In the genomic region with DNA sequence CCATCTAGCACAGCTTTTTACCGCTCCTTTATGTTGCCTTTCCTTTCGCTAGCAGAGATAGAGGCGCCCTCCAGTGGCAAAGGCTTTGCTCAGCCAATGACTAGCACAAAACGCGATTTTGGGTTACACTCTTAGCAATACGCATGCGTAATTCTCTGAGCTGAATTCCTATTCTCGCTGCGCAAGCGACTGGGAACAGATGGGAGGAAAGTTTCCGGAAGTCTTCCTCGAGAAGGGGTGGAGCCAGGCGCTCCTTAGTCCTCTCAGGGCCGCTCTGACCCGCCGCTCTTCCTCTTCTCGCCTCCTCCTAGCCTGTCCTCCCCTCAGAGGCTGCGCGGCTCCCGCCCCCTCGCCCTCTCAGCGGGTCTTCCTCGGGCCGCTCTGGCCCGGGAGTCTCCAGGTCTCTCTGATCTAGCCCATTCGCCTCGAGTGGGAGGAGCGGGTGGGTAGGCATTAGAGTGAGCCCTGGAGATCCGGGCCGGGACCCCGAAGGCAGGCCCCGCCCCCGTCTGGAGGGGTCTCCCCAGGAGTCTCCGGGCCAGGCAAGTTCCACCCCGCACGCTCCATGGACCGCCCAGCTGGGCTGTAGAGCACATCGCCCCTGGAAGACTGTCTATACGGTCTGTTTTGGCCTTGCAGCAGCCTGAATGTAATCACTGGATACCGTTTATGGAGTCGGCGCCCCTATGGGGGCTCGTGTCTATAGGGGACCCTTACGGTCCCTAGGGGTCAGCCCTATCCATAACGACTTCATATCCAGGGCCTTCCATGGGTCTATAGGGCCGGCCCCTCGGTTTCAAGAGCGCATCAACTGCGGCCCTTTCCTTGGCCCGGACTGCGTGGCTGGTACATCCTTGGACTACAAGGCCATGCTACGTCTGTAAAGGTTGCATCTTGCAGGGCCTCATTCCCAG, we compare ENCODE assay signal across 8 mouse cellular contexts. TPM values are rescaled to one million over a fixed set of nuclear protein-coding genes. Genes with fewer than 3 reads are reported as not detected.
DNase-seq lines count a peak whose midpoint lies in the region; ATAC-seq and TF ChIP-seq lines count a peak whose summit lies in the region.

Gene Megf8, plus strand, starts transcription at position 633 of the 914 bp plus-strand sequence.

- no peak for TF ChIP-seq EP300 in MEL (IDR thresholded peaks at IDR 0.05; ENCODE audit: low read depth in 1 of 2, low read length in 2 of 2)

- H3K27ac ChIP-seq in MEL (ENCODE audit: control insufficient read depth, low read depth, low read length) = peak within 1 kb of the TSS; percentile 21
- H3K27ac ChIP-seq in cerebellum, adult 2 months (ENCODE audit: insufficient read depth, low read length) = peak within 1 kb of the TSS; percentile 82
- H3K27ac ChIP-seq in forebrain, postnatal 0 days (ENCODE audit: low read depth, low read length) = peak within 1 kb of the TSS; percentile 83
- peak within 1 kb of the TSS; percentile 89 for H3K27ac ChIP-seq in lung, embryonic 15.5 days

- H3K36me3 ChIP-seq in MEL (ENCODE audit: control insufficient read depth in 1 of 2, insufficient read depth in 2 of 2, low read length in 2 of 2) = peaks cover 0 to 3% of the 10 kb centered on the region in 2 experiments; a peak in 2 of 4 replicates
- no peaks in the 10 kb centered on the region for H3K36me3 ChIP-seq in forebrain, postnatal 0 days (ENCODE audit: insufficient read depth)
- H3K36me3 ChIP-seq in lung, embryonic 15.5 days = no peaks in the 10 kb centered on the region

- TF ChIP-seq CTCF in MEL (IDR thresholded peaks at IDR 0.05 in 2 of 3, conservative IDR thresholded peaks at IDR 0.05 in 1 of 3; ENCODE audit: control insufficient read depth in 1 of 3, insufficient read depth in 1 of 3, low read depth in 2 of 3, low read length in 3 of 3, poor library complexity in 1 of 3, severe bottlenecking in 1 of 3) = peak; percentile 87 to 96 (median 92)
- peak; percentile 78 for TF ChIP-seq CTCF in cerebellum, adult 2 months (IDR thresholded peaks at IDR 0.05; ENCODE audit: borderline replicate concordance, insufficient read depth, low read depth, low read length)
- peak; percentile 96 for TF ChIP-seq CTCF in forebrain, postnatal 0 days (IDR thresholded peaks at IDR 0.05; ENCODE audit: low read depth)

- H3K79me2 ChIP-seq in MEL (ENCODE audit: control insufficient read depth, insufficient read depth, low read length, poor library complexity) = peaks cover 7% of the 10 kb centered on the region

- peak; percentile 96 for ATAC-seq in forebrain, postnatal 0 days
- peak; percentile 99 for ATAC-seq in lung, embryonic 15.5 days (ENCODE audit: borderline replicate concordance, extremely low read depth, low FRiP score, low TSS enrichment)

- TF ChIP-seq RAD21 in MEL (IDR thresholded peaks at IDR 0.05; ENCODE audit: low read depth, low read length) = peak; percentile 93

- H3K27me3 ChIP-seq in MEL (ENCODE audit: control insufficient read depth in 1 of 2, insufficient read depth in 2 of 2, low read length in 2 of 2) = peaks cover 0 to 2% of the 10 kb centered on the region in 2 experiments; a peak in 3 of 4 replicates
- H3K27me3 ChIP-seq in cerebellum, adult 2 months (ENCODE audit: control insufficient read depth, insufficient read depth, low read length) = no peaks in the 10 kb centered on the region
- H3K27me3 ChIP-seq in forebrain, postnatal 0 days (ENCODE audit: insufficient read depth, low read length) = peaks cover 19% of the 10 kb centered on the region
- peaks cover 41% of the 10 kb centered on the region for H3K27me3 ChIP-seq in lung, embryonic 15.5 days

- peak within 1 kb of the TSS; percentile 96 for H3K4me2 ChIP-seq in forebrain, postnatal 0 days (ENCODE audit: low read depth)
- H3K4me2 ChIP-seq in lung, embryonic 15.5 days = peak within 1 kb of the TSS; percentile 95

- peaks cover 0 to 10% of the 10 kb centered on the region in 2 experiments; a peak in 2 of 4 replicates for H3K4me1 ChIP-seq in MEL (ENCODE audit: control insufficient read depth in 1 of 2, insufficient read depth in 2 of 2, low read length in 2 of 2)
- peaks cover 3% of the 10 kb centered on the region; the same call in 1 of the 2 replicates for H3K4me1 ChIP-seq in cerebellum, adult 2 months (ENCODE audit: control insufficient read depth, insufficient read depth, low read length)
- peaks cover 22% of the 10 kb centered on the region for H3K4me1 ChIP-seq in forebrain, postnatal 0 days (ENCODE audit: insufficient read depth)
- H3K4me1 ChIP-seq in lung, embryonic 15.5 days = peaks cover 31% of the 10 kb centered on the region

- under 1% methylated on average over 51 of the region's 52 CpGs for WGBS in cerebellum, adult 2 months
- WGBS in forebrain, postnatal 0 days = 2% methylated on average over 52 of the region's 52 CpGs
- WGBS in lung, embryonic 15.5 days = under 1% methylated on average over 52 of the region's 52 CpGs

- DNase-seq in MEL (ENCODE audit: low read depth, low spot score) = peak; percentile 99
- peak; percentile 97 to 99 for DNase-seq in cerebellum, adult 2 months
- DNase-seq in forebrain, postnatal 0 days = peak; percentile 99
- DNase-seq in heart, postnatal 4 days = peak; percentile 97
- peak; percentile 97 for DNase-seq in layer of hippocampus, adult 8-10 months (ENCODE audit: low spot score in 2 of 2)
- peak; percentile 96 for DNase-seq in ovary, adult 18-20 months (ENCODE audit: low spot score)
- DNase-seq in thymus, postnatal 0 days (ENCODE audit: low spot score) = peak; percentile 91

- H3K9ac ChIP-seq in MEL (ENCODE audit: control insufficient read depth, low read depth, low read length, poor library complexity, severe bottlenecking) = peak within 1 kb of the TSS; percentile 78
- peak within 1 kb of the TSS; percentile 69 for H3K9ac ChIP-seq in forebrain, postnatal 0 days
- peak within 1 kb of the TSS; percentile 53 for H3K9ac ChIP-seq in lung, embryonic 15.5 days

- peak within 1 kb of the TSS; percentile 72 to 88 for H3K4me3 ChIP-seq in MEL (ENCODE audit: control insufficient read depth in 1 of 2, insufficient read depth in 1 of 2, low read depth in 2 of 2, low read length in 2 of 2)
- peak within 1 kb of the TSS; percentile 84 for H3K4me3 ChIP-seq in cerebellum, adult 2 months (replicated peaks; ENCODE audit: insufficient read depth, low read depth, low read length)
- H3K4me3 ChIP-seq in forebrain, postnatal 0 days (ENCODE audit: low read depth, low read length) = peak within 1 kb of the TSS; percentile 63
- peak within 1 kb of the TSS; percentile 62 for H3K4me3 ChIP-seq in lung, embryonic 15.5 days

- no peaks in the 10 kb centered on the region for H3K9me3 ChIP-seq in MEL (replicated peaks; ENCODE audit: insufficient read depth, low read length)
- no peaks in the 10 kb centered on the region for H3K9me3 ChIP-seq in forebrain, postnatal 0 days (ENCODE audit: low read length)
- no peaks in the 10 kb centered on the region for H3K9me3 ChIP-seq in lung, embryonic 15.5 days

- TF ChIP-seq POLR2A in MEL (IDR thresholded peaks at IDR 0.05; ENCODE audit: control insufficient read depth in 1 of 2, insufficient read depth in 1 of 2, low read depth in 1 of 2, low read length in 2 of 2, poor library complexity in 1 of 2) = peak; percentile 53 to 65; a peak in 1 of 4 replicates
- TF ChIP-seq POLR2A in cerebellum, adult 2 months (IDR thresholded peaks at IDR 0.05; ENCODE audit: borderline replicate concordance, insufficient read depth, low read length) = peak; percentile 48; the same call in 1 of the 2 replicates

TF ChIP-seq in MEL, 35 proteins besides CTCF, POLR2A, EP300 and RAD21:
- TF ChIP-seq JUND (IDR thresholded peaks at IDR 0.05; ENCODE audit: low read depth, low read length) = no peak
- TF ChIP-seq MYC (IDR thresholded peaks at IDR 0.05; ENCODE audit: low read depth, low read length) = 0 out of 2 replicates have a peak, but pooled peaks have one; percentile 58
- TF ChIP-seq USF1 (IDR thresholded peaks at IDR 0.05; ENCODE audit: low read depth, low read length) = no peak
- TF ChIP-seq MAFK (IDR thresholded peaks at IDR 0.05; ENCODE audit: borderline replicate concordance, low read depth, low read length) = no peak
- TF ChIP-seq SIN3A (IDR thresholded peaks at IDR 0.05; ENCODE audit: low read length) = peak; percentile 77
- peak; percentile 45; the same call in 1 of the 2 replicates for TF ChIP-seq ZMIZ1 (IDR thresholded peaks at IDR 0.05; ENCODE audit: low read depth, low read length)
- TF ChIP-seq ZNF384 (IDR thresholded peaks at IDR 0.05; ENCODE audit: low read depth, low read length) = no peak
- TF ChIP-seq ELF1 (IDR thresholded peaks at IDR 0.05; ENCODE audit: low read depth, low read length) = peak; percentile 93
- peak; percentile 96 for TF ChIP-seq SMC3 (IDR thresholded peaks at IDR 0.05; ENCODE audit: low read depth, low read length)
- TF ChIP-seq NELFE (IDR thresholded peaks at IDR 0.05; ENCODE audit: low read depth, low read length) = peak; percentile 54
- peak; percentile 90 for TF ChIP-seq NRF1 (IDR thresholded peaks at IDR 0.05; ENCODE audit: insufficient read depth, low read depth, low read length, poor library complexity, severe bottlenecking)
- TF ChIP-seq MXI1 (IDR thresholded peaks at IDR 0.05; ENCODE audit: low read depth, low read length) = peak; percentile 11
- TF ChIP-seq MAX (IDR thresholded peaks at IDR 0.05; ENCODE audit: low read length) = peak; percentile 32; the same call in 1 of the 2 replicates
- TF ChIP-seq UBTF (IDR thresholded peaks at IDR 0.05; ENCODE audit: borderline replicate concordance, insufficient read depth, low read depth, low read length) = 0 out of 2 replicates have a peak, but pooled peaks have one; percentile 53
- TF ChIP-seq ZC3H11A (IDR thresholded peaks at IDR 0.05; ENCODE audit: low read depth, low read length) = peak; percentile 86
- peak; percentile 89 for TF ChIP-seq HCFC1 (IDR thresholded peaks at IDR 0.05; ENCODE audit: low read depth, low read length)
- peak; percentile 80 for TF ChIP-seq TBP (IDR thresholded peaks at IDR 0.05; ENCODE audit: low read depth, low read length)
- TF ChIP-seq ETS1 (IDR thresholded peaks at IDR 0.05; ENCODE audit: low read depth, low read length) = 0 out of 2 replicates have a peak, but pooled peaks have one; percentile 53

RNA-seq across cellular contexts. Expression of gene Megf8, which starts in this region (rescaled TPM):
- total RNA-seq in MEL (2012; rRNA removed) = 12.7 and 13.1 TPM in 2 replicates
- 10 to 100 TPM in 1 of 2 experiments, not detected in 1; 22.0 TPM for polyA plus RNA-seq in MEL (2012; ENCODE audit: insufficient read depth in 1 of 2, insufficient read length in 2 of 2, low read depth in 1 of 2, low replicate concordance in 2 of 2, missing spikeins in 1 of 2)
- 76.8 and 77.8 TPM in 2 replicates for polyA plus RNA-seq in cerebellum, adult 2 months (2012; rRNA removed)
- 50.5 and 67.8 TPM in 2 replicates for total RNA-seq in forebrain, postnatal 0 days (2014; rRNA removed)
- 8.7 and 12.8 TPM in 2 replicates for polyA plus RNA-seq in forebrain, postnatal 0 days (2015; fragmentation: Nextera tagmentation; extraction: Ambion mirVana)
- total RNA-seq in heart, postnatal 4 days (2021) = 10 to 100 TPM; 26.2 to 29.3 TPM
- 100 to 1,000 TPM in 2 of 4 experiments, 10 to 100 TPM in 2; 90.3 to 107 (median 97.0) TPM for total RNA-seq in layer of hippocampus, adult 8-10 months (2022)
- 12.7 and 13.5 TPM in 2 replicates for polyA plus RNA-seq in lung, embryonic 15.5 days (2015; fragmentation: Nextera tagmentation; extraction: Ambion mirVana)
- 1.9 and 2.0 TPM in 2 replicates for polyA plus RNA-seq in thymus, postnatal 0 days (2015; fragmentation: Nextera tagmentation; extraction: Ambion mirVana)

Comparison
In these comparisons a context has a peak if more than half of its experiments do, and no peak if none do; other contexts are left out.
1. Peak in every context shown above with its lines: DNase-seq, ATAC-seq, H3K4me3 ChIP-seq and H3K27ac ChIP-seq.
2. H3K27ac ChIP-seq: peak in every context shown above with its lines; median percentile 89 in lung, embryonic 15.5 days; 83 in forebrain, postnatal 0 days; 82 in cerebellum, adult 2 months; 21 in MEL.